Mouse (Mus musculus) small intestine, adult 2 months (tissue): ENCODE results near the gene Tmod4. TPM values are rescaled to one million over a fixed set of nuclear protein-coding genes. Genes with fewer than 3 reads are reported as not detected.

Experiments
- H3K27ac ChIP-seq: fragments of 200-500 bp; 2 replicates; pipeline ENCODE4 v1.5.1; 2012; ENCODE audit warnings: low read depth, low read length, control low read depth, inconsistent platforms; ENCODE audit not compliant: insufficient read depth
- H3K27me3 ChIP-seq: fragments of 200-500 bp; 2 replicates; pipeline ENCODE4 v1.6.1; 2012; ENCODE audit warnings: mild to moderate bottlenecking, moderate library complexity, low read length, inconsistent platforms; ENCODE audit not compliant: control insufficient read depth, insufficient read depth
- H3K36me3 ChIP-seq: fragments of 200-500 bp; 2 replicates; pipeline ENCODE4 v1.6.1; 2012; ENCODE audit warnings: mild to moderate bottlenecking, low read length, control low read depth, inconsistent platforms; ENCODE audit not compliant: control insufficient read depth, insufficient read depth
- H3K4me1 ChIP-seq: fragments of 200-500 bp; 2 replicates; pipeline ENCODE4 v1.6.1; 2012; ENCODE audit warnings: low read length, inconsistent platforms, mixed read lengths; ENCODE audit not compliant: control insufficient read depth, insufficient read depth, insufficient read length
- H3K4me3 ChIP-seq: fragments of 200-500 bp; 2 replicates; pipeline ENCODE4 v1.5.1; 2012; ENCODE audit warnings: low read depth, mild to moderate bottlenecking, control low read depth, inconsistent platforms, low read length, moderate library complexity
- CTCF ChIP-seq: fragments of 200-500 bp; IDR thresholded peaks from 2 replicates; pipeline ENCODE4 v1.5.1; 2012; ENCODE audit warnings: low read depth, mild to moderate bottlenecking, control low read depth, inconsistent platforms, low read length, moderate library complexity, mixed read lengths; ENCODE audit not compliant: insufficient replicate concordance, insufficient read length; ENCODE audit errors: extremely low read depth
- POLR2A ChIP-seq: fragments of 200-500 bp; IDR thresholded peaks from 2 replicates; pipeline ENCODE4 v1.6.1; 2012; ENCODE audit warnings: low read depth, mild to moderate bottlenecking, control low read depth, inconsistent platforms, low read length, moderate library complexity
- WGBS: fragments of 180-500 bp; shearing (Covaris S2); methylation state at CpG from one replicate; pipeline ENCODE4 v1.1.7; 2018; 5-methylcytosine and 5-hydroxymethylcytosine counted together
- polyA plus RNA-seq: library from polyadenylated mRNA; depleted of rRNA; stranded (reverse); fragments of >200 nt; gene quantifications from 2 replicates; pipeline ENCODE4 v1.2.3, GENCODE M21; 2012

Tmod4 gene
- polyA plus RNA-seq, 1 experiment: 0.84 TPM

DNA sequence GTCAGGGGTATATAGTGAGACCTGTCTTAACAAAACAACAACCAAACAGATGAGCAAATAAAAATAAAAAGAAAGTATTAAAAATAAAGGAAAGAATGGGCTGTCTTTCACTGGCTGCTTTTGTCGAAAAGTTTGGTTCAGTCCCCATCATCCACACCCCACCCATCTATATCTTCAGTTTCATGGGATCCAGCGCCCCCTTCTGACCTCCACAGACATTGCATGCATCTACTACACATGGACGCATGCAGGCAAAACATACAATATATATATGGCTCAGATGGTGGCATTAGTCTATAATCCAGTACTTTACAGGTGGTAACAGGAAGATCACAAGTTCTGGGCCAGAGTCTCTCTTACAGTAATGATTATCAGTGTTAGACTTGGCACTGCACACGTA is 29.6 kb downstream of the Tmod4 start:
- no peak for TF ChIP-seq POLR2A
- TF ChIP-seq CTCF: peak; percentile 40; the same call in 1 of the 2 replicates
- Histone ChIP-seq H3K4me1 (no peaks in the 10 kb centered on the region), H3K36me3 (no peaks in the 10 kb centered on the region), H3K4me3 (no peak overlapping the region), H3K27ac (no peak overlapping the region), H3K27me3 (no peaks in the 10 kb centered on the region)
- 42% methylated on average over 4 of the region's 4 CpGs for WGBS

- no peaks in the 10 kb centered on the region for H3K36me3 ChIP-seq
- WGBS: 28% methylated on average over 8 of the region's 8 CpGs
- peaks cover 13% of the 10 kb centered on the region for H3K4me1 ChIP-seq
- peaks cover 10% of the 10 kb centered on the region for H3K27me3 ChIP-seq
- H3K4me3 ChIP-seq: peak overlapping the region; percentile 80
- no peak overlapping the region for H3K27ac ChIP-seq
- TF ChIP-seq CTCF (no peak), POLR2A (no peak)
Observed at GRCm38 (mm10) chr3:95159511-95159986, 35.3 kb downstream of the Tmod4 start.

GRCm38 (mm10) chr3:95159987-95160963 is 36.0 kb downstream of the Tmod4 start, which contains the start of gene Sema6c:
Gene Sema6c, plus strand, starts transcription at chr3:95160457.
- Histone ChIP-seq H3K27me3 (peaks cover 10% of the 10 kb centered on the region), H3K4me1 (peaks cover 13% of the 10 kb centered on the region), H3K27ac (no peak within 1 kb of the TSS), H3K4me3 (peak within 1 kb of the TSS; percentile 80), H3K36me3 (no peaks in the 10 kb centered on the region)
- TF ChIP-seq CTCF: no peak
- TF ChIP-seq POLR2A: peak; percentile 52; the same call in 1 of the 2 replicates
- under 1% methylated on average over 62 of the region's 66 CpGs for WGBS

GRCm38 (mm10) chr3:95161041-95161551 is 36.8 kb downstream of the Tmod4 start:
- Histone ChIP-seq H3K27ac (no peak overlapping the region), H3K4me3 (peak overlapping the region; percentile 80), H3K27me3 (peaks cover 10% of the 10 kb centered on the region), H3K4me1 (peaks cover 13% of the 10 kb centered on the region), H3K36me3 (no peaks in the 10 kb centered on the region)
- TF ChIP-seq POLR2A (no peak), CTCF (no peak)
- 8% methylated on average over 30 of the region's 30 CpGs for WGBS

GRCm38 (mm10) chr3:95161618-95162344 is 37.5 kb downstream of the Tmod4 start:
- WGBS: 33% methylated on average over 9 of the region's 9 CpGs

GRCm38 (mm10) chr3:95162345-95162628 is 38.0 kb downstream of the Tmod4 start:
- Histone ChIP-seq H3K27me3 (peaks cover 10% of the 10 kb centered on the region), H3K4me3 (no peak overlapping the region), H3K27ac (no peak overlapping the region), H3K4me1 (peaks cover 13% of the 10 kb centered on the region), H3K36me3 (no peaks in the 10 kb centered on the region)
- no peak for TF ChIP-seq POLR2A
- TF ChIP-seq CTCF: no peak
- WGBS: 32% methylated on average over 2 of the region's 2 CpGs

More at GRCm38 (mm10) chr3:95161618-95162344, 37.5 kb downstream of the Tmod4 start:
- Histone ChIP-seq H3K36me3 (no peaks in the 10 kb centered on the region), H3K4me1 (peaks cover 13% of the 10 kb centered on the region), H3K27ac (no peak overlapping the region), H3K27me3 (peaks cover 10% of the 10 kb centered on the region), H3K4me3 (no peak overlapping the region)
- TF ChIP-seq POLR2A (no peak), CTCF (no peak)
